Mouse (Mus musculus) brain, embryonic 14.5 days (tissue): ENCODE data around the gene Sept9.

Experiments used
- CTCF ChIP-seq: fragments of 200-500 bp; IDR thresholded peaks from 2 replicates; pipeline ENCODE4 v1.5.1; 2012; ENCODE audit warnings: inconsistent platforms, mild to moderate bottlenecking, moderate library complexity, borderline replicate concordance; ENCODE audit not compliant: insufficient read depth, insufficient read length; ENCODE audit errors: extremely low read depth
- POLR2A ChIP-seq: fragments of 200-500 bp; IDR thresholded peaks from 2 replicates; pipeline ENCODE4 v1.6.1; 2012; ENCODE audit warnings: mild to moderate bottlenecking, inconsistent platforms, borderline replicate concordance; ENCODE audit not compliant: poor library complexity, insufficient read depth, insufficient read length, severe bottlenecking; ENCODE audit errors: extremely low read depth

DNA sequence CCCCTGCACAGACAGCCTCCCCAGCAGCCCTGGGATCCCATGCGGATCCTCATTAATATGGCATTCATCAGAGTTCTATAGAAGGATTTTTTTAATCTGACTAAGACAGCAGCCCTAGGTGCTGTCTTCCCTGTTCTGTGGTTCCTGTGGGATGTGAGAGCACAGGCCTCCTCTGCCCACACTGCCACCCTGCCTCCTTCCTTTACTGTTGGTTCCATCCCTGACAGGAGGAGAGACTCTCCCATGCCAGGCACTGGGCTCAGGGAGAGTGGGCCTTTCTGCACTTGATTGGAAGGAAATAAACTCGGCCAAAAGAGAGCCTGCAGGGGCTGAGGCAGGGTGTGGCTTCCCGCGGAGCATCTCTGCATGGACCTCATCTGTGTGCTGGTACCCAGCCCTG, 174.4 kb downstream of the Sept9 start:
- TF ChIP-seq CTCF (no peak), POLR2A (no peak)
